Mouse (Mus musculus) C2C12 (cell line): ENCODE results near the gene Slc26a8.

Experiments used
- CTCF ChIP-seq: IDR thresholded peaks from one replicate; pipeline ENCODE4 v1.5.1; 2011; ENCODE audit not compliant: control insufficient read depth, insufficient read depth, insufficient read length
- MAX ChIP-seq: IDR thresholded peaks from one replicate; pipeline ENCODE4 v1.6.1; 2011; ENCODE audit warnings: mild to moderate bottlenecking, control low read depth

GRCm38 (mm10) chr17:28682311-28683084, 7.5 kb downstream of the Slc26a8 start:
- TF ChIP-seq CTCF (no peak), MAX (no peak)
